Mouse (Mus musculus): Measurements from ENCODE around the gene Gm15155. TPM values are rescaled to one million over a fixed set of nuclear protein-coding genes. Genes with fewer than 3 reads are reported as not detected.
"Not testable (repeated sequence)": the region's sequence is repeated elsewhere in the genome, so short reads cannot be mapped to it uniquely, and the experiment has no call there.

Gm15155 gene
- polyA plus RNA-seq, 1 experiment from 2014 or later, result not detected

- H3K9ac ChIP-seq, result no peak overlapping the region
- no peak for ATAC-seq (ENCODE audit: extremely low read depth, insufficient number of reproducible peaks, low FRiP score, low TSS enrichment)
- no peaks in the 10 kb centered on the region for H3K36me3 ChIP-seq
- H3K9me3 ChIP-seq, result no peaks in the 10 kb centered on the region
- H3K27ac ChIP-seq (replicated peaks), result no peak overlapping the region
- no peak overlapping the region for H3K4me2 ChIP-seq
- no peak overlapping the region for H3K4me3 ChIP-seq
- no peaks in the 10 kb centered on the region for H3K27me3 ChIP-seq (replicated peaks)
- no peaks in the 10 kb centered on the region for H3K4me1 ChIP-seq
- 45% methylated on average over 2 of the region's 2 CpGs for WGBS
Observed at GRCm38 (mm10) chrX:156155776-156156175, 531.2 kb downstream of the Gm15155 start.

- no peak for ATAC-seq (ENCODE audit: extremely low read depth, insufficient number of reproducible peaks, low FRiP score, low TSS enrichment)
- Histone ChIP-seq H3K4me3 (no peak overlapping the region), H3K9ac (no peak overlapping the region), H3K27me3 (replicated peaks) (no peaks in the 10 kb centered on the region), H3K36me3 (no peaks in the 10 kb centered on the region), H3K4me2 (no peak overlapping the region), H3K27ac (replicated peaks) (peak overlapping the region; percentile 73; the same call in 1 of the 2 replicates), H3K9me3 (no peaks in the 10 kb centered on the region), H3K4me1 (no peaks in the 10 kb centered on the region)
Observed at GRCm38 (mm10) chrX:156171587-156171986, 547.0 kb downstream of the Gm15155 start.

- not testable (repeated sequence) for H3K27me3 ChIP-seq (replicated peaks); H3K4me1 ChIP-seq; H3K9me3 ChIP-seq; H3K36me3 ChIP-seq; H3K4me2 ChIP-seq; H3K4me3 ChIP-seq; ATAC-seq (ENCODE audit: extremely low read depth, insufficient number of reproducible peaks, low FRiP score, low TSS enrichment); H3K27ac ChIP-seq (replicated peaks); H3K9ac ChIP-seq
Observed at GRCm38 (mm10) chrX:156303806-156304205, 679.3 kb downstream of the Gm15155 start.

Other genes starting within 250 kb of the Gm15155 start
- 0.28 and 0.52 TPM in 2 replicates for gene Ptchd1, start 927 bp upstream of the Gm15155 start, polyA plus RNA-seq (2015; fragmentation: Nextera tagmentation; extraction: Ambion mirVana)

All from heart, embryonic 13.5 days (tissue).